Mouse (Mus musculus): ENCODE results near the gene C1galt1c1.

- TF ChIP-seq GATA1 (IDR thresholded peaks at IDR 0.05; ENCODE audit: low read length) (no peak), TAL1 (IDR thresholded peaks at IDR 0.05; ENCODE audit: low read length) (peak; percentile 43; the same call in 2 of the 3 replicates)
These were observed 51.6 kb downstream of the C1galt1c1 start for GRCm38 (mm10) chrX:38583261-38583660.
